Comparison of ENCODE assay signal across 24 mouse cellular contexts in genomic region chr10:10760801-10761200, GRCm38 (mm10).
DNase-seq lines count a peak whose midpoint lies in the region; ATAC-seq and TF ChIP-seq lines count a peak whose summit lies in the region.
"Had no signal": no experiment of that assay in that cellular context is flagged by ENCODE, and none has a peak within 500 bp of the region (broad histone marks: within the 10 kb centered on the region; RNA-seq: fewer than 3 reads in every experiment).

No protein-coding gene starts in this region.

- H3K27ac ChIP-seq in embryonic facial prominence, embryonic 14.5 days (replicated peaks; ENCODE audit: low read depth, low read length), result no peak overlapping the region
- no peak overlapping the region for H3K27ac ChIP-seq in embryonic facial prominence, embryonic 10.5 days (replicated peaks)
- H3K27ac ChIP-seq in kidney, embryonic 16.5 days (ENCODE audit: low read length), result no peak overlapping the region
- no peak overlapping the region for H3K27ac ChIP-seq in kidney, adult 2 months (ENCODE audit: insufficient read depth, low read depth, low read length)
- no peak overlapping the region for H3K27ac ChIP-seq in limb, embryonic 14.5 days (replicated peaks; ENCODE audit: low read depth, low read length)
- no peak overlapping the region for H3K27ac ChIP-seq in limb, embryonic 10.5 days
- H3K27ac ChIP-seq in lung, embryonic 15.5 days, result peak overlapping the region; percentile 33; the same call in 1 of the 2 replicates
- H3K27ac ChIP-seq: embryonic facial prominence, embryonic 13.5 days; forebrain, embryonic 13.5 days; forebrain, embryonic 15.5 days had no signal

- H3K36me3 ChIP-seq in embryonic facial prominence, embryonic 14.5 days (ENCODE audit: control insufficient read depth, insufficient read depth, low read length), result no peaks in the 10 kb centered on the region
- no peaks in the 10 kb centered on the region for H3K36me3 ChIP-seq in embryonic facial prominence, embryonic 10.5 days (replicated peaks)
- no peaks in the 10 kb centered on the region for H3K36me3 ChIP-seq in kidney, embryonic 16.5 days (ENCODE audit: insufficient read depth, low read length)
- H3K36me3 ChIP-seq in kidney, adult 2 months (ENCODE audit: control insufficient read depth, insufficient read depth, low read length), result no peaks in the 10 kb centered on the region
- no peaks in the 10 kb centered on the region for H3K36me3 ChIP-seq in limb, embryonic 14.5 days (ENCODE audit: control insufficient read depth, insufficient read depth, low read length)
- H3K36me3 ChIP-seq in limb, embryonic 10.5 days, result no peaks in the 10 kb centered on the region
- H3K36me3 ChIP-seq in lung, embryonic 15.5 days, result no peaks in the 10 kb centered on the region
- H3K36me3 ChIP-seq: embryonic facial prominence, embryonic 13.5 days; forebrain, embryonic 15.5 days; G1E had no signal

- H3K27me3 ChIP-seq in embryonic facial prominence, embryonic 14.5 days (replicated peaks; ENCODE audit: control insufficient read depth, insufficient read depth, low read length), result no peaks in the 10 kb centered on the region
- no peaks in the 10 kb centered on the region for H3K27me3 ChIP-seq in embryonic facial prominence, embryonic 10.5 days (replicated peaks; ENCODE audit: low read depth, poor library complexity, severe bottlenecking)
- no peaks in the 10 kb centered on the region for H3K27me3 ChIP-seq in kidney, embryonic 16.5 days (ENCODE audit: insufficient read depth, low read length)
- no peaks in the 10 kb centered on the region for H3K27me3 ChIP-seq in kidney, adult 2 months (replicated peaks; ENCODE audit: control insufficient read depth, insufficient read depth, low read length)
- H3K27me3 ChIP-seq in limb, embryonic 14.5 days (ENCODE audit: control insufficient read depth, insufficient read depth, low read length), result no peaks in the 10 kb centered on the region
- no peaks in the 10 kb centered on the region for H3K27me3 ChIP-seq in limb, embryonic 10.5 days (ENCODE audit: low read depth, poor library complexity, severe bottlenecking)
- no peaks in the 10 kb centered on the region for H3K27me3 ChIP-seq in lung, embryonic 15.5 days
- H3K27me3 ChIP-seq: CH12.LX; embryonic facial prominence, embryonic 13.5 days; forebrain, embryonic 13.5 days; forebrain, embryonic 15.5 days; Patski had no signal

- no peaks in the 10 kb centered on the region for H3K9me3 ChIP-seq in embryonic facial prominence, embryonic 14.5 days (ENCODE audit: control insufficient read depth, low read length)
- H3K9me3 ChIP-seq in embryonic facial prominence, embryonic 10.5 days, result no peaks in the 10 kb centered on the region
- H3K9me3 ChIP-seq in kidney, embryonic 16.5 days (ENCODE audit: low read length), result no peaks in the 10 kb centered on the region
- H3K9me3 ChIP-seq in limb, embryonic 14.5 days (ENCODE audit: control insufficient read depth, low read length), result no peaks in the 10 kb centered on the region
- no peaks in the 10 kb centered on the region for H3K9me3 ChIP-seq in limb, embryonic 10.5 days (replicated peaks)
- H3K9me3 ChIP-seq in lung, embryonic 15.5 days, result no peaks in the 10 kb centered on the region
- H3K9me3 ChIP-seq: embryonic facial prominence, embryonic 13.5 days; forebrain, embryonic 13.5 days; forebrain, embryonic 15.5 days; G1E had no signal

- no peak for TF ChIP-seq CTCF in kidney, adult 2 months (conservative IDR thresholded peaks at IDR 0.05; ENCODE audit: insufficient read depth, insufficient read length, low read depth, low read length)
- no peak for TF ChIP-seq CTCF in lung, adult 2 months (IDR thresholded peaks at IDR 0.05; ENCODE audit: insufficient read depth, low read length)

- H3K4me3 ChIP-seq in embryonic facial prominence, embryonic 14.5 days (ENCODE audit: low read depth, low read length), result no peak overlapping the region
- no peak overlapping the region for H3K4me3 ChIP-seq in embryonic facial prominence, embryonic 10.5 days
- no peak overlapping the region for H3K4me3 ChIP-seq in kidney, embryonic 16.5 days (ENCODE audit: low read length)
- no peak overlapping the region for H3K4me3 ChIP-seq in kidney, adult 2 months (ENCODE audit: insufficient read depth, low read depth, low read length)
- no peak overlapping the region for H3K4me3 ChIP-seq in limb, embryonic 14.5 days (replicated peaks; ENCODE audit: low read length)
- no peak overlapping the region for H3K4me3 ChIP-seq in limb, embryonic 10.5 days
- H3K4me3 ChIP-seq in lung, embryonic 15.5 days, result no peak overlapping the region
- H3K4me3 ChIP-seq in lung, adult 2 months (replicated peaks; ENCODE audit: extremely low read depth, low read depth, low read length), result no peak overlapping the region
- H3K4me3 ChIP-seq: embryonic facial prominence, embryonic 13.5 days; forebrain, embryonic 13.5 days; forebrain, embryonic 15.5 days had no signal

- no peak for TF ChIP-seq POLR2A in kidney, adult 2 months (IDR thresholded peaks at IDR 0.05; ENCODE audit: low read depth, low read length)
- TF ChIP-seq POLR2A in limb, embryonic 14.5 days (IDR thresholded peaks at IDR 0.05; ENCODE audit: borderline replicate concordance, extremely low read depth, insufficient read depth, insufficient read length), result no peak
- TF ChIP-seq POLR2A in lung, adult 2 months (IDR thresholded peaks at IDR 0.05; ENCODE audit: borderline replicate concordance, extremely low read depth, low read depth, low read length), result no peak

- DNase-seq in embryonic facial prominence, embryonic 14.5 days (ENCODE audit: low spot score), result peak; percentile 4
- no peak for DNase-seq in embryonic facial prominence, embryonic 10.5 days (ENCODE audit: low spot score)
- no peak for DNase-seq in kidney, adult 2 months
- peak; percentile 40 for DNase-seq in limb, embryonic 14.5 days (ENCODE audit: low spot score)
- DNase-seq in limb, embryonic 10.5 days (ENCODE audit: low spot score), result no peak
- DNase-seq in lung, adult 2 months, result no peak
- DNase-seq: adrenal gland, adult 8-10 months; adrenal gland, postnatal 14 days; adrenal gland, postnatal 36 days; B cell, adult 2 months; cerebellum, adult 11-12 months; cerebellum, adult 2 months; cerebellum, adult 9-10 months; cerebellum, postnatal 25 days had no signal

- H3K4me1 ChIP-seq in embryonic facial prominence, embryonic 14.5 days (ENCODE audit: control insufficient read depth, insufficient read depth, low read length), result no peaks in the 10 kb centered on the region
- H3K4me1 ChIP-seq in embryonic facial prominence, embryonic 10.5 days, result no peaks in the 10 kb centered on the region
- H3K4me1 ChIP-seq in kidney, embryonic 16.5 days (ENCODE audit: insufficient read depth, low read length), result no peaks in the 10 kb centered on the region
- no peaks in the 10 kb centered on the region for H3K4me1 ChIP-seq in kidney, adult 2 months (ENCODE audit: control insufficient read depth, insufficient read depth, low read length)
- no peaks in the 10 kb centered on the region; the same call in 1 of the 2 replicates for H3K4me1 ChIP-seq in limb, embryonic 14.5 days (ENCODE audit: control insufficient read depth, insufficient read depth, low read length)
- H3K4me1 ChIP-seq in limb, embryonic 10.5 days, result no peaks in the 10 kb centered on the region
- peaks cover 3% of the 10 kb centered on the region; the same call in 1 of the 2 replicates for H3K4me1 ChIP-seq in lung, embryonic 15.5 days
- no peaks in the 10 kb centered on the region for H3K4me1 ChIP-seq in lung, adult 2 months (ENCODE audit: control insufficient read depth, insufficient read depth, low read length)
- H3K4me1 ChIP-seq: embryonic facial prominence, embryonic 13.5 days; forebrain, embryonic 13.5 days; forebrain, embryonic 15.5 days had no signal

- no peak for ATAC-seq in embryonic facial prominence, embryonic 14.5 days (ENCODE audit: low read depth)
- peak; percentile 49; the same call in 1 of the 2 replicates for ATAC-seq in kidney, embryonic 16.5 days (ENCODE audit: low FRiP score, low TSS enrichment)
- ATAC-seq in limb, embryonic 14.5 days (ENCODE audit: low FRiP score, low read depth), result no peak
- ATAC-seq in lung, embryonic 15.5 days (ENCODE audit: borderline replicate concordance, extremely low read depth, low FRiP score, low TSS enrichment), result peak; percentile 35; the same call in 1 of the 2 replicates
- ATAC-seq: activated CD4-positive, CD25-positive, alpha-beta regulatory T cell, adult 4 months; CD4-positive, CD25-positive, alpha-beta regulatory T cell, adult 4 months; forebrain, embryonic 13.5 days; forebrain, embryonic 15.5 days; Patski had no signal

- 67% methylated on average over 2 of the region's 2 CpGs for WGBS in embryonic facial prominence, embryonic 14.5 days
- WGBS in embryonic facial prominence, embryonic 10.5 days, result 88% methylated on average over 2 of the region's 2 CpGs
- WGBS in kidney, embryonic 16.5 days, result 67% methylated on average over 2 of the region's 2 CpGs
- 75% methylated on average over 2 of the region's 2 CpGs for WGBS in kidney, adult 2 months
- 61% methylated on average over 2 of the region's 2 CpGs for WGBS in limb, embryonic 14.5 days
- WGBS in limb, embryonic 10.5 days, result 88% methylated on average over 2 of the region's 2 CpGs
- 26% methylated on average over 2 of the region's 2 CpGs for WGBS in lung, embryonic 15.5 days
- 57% methylated on average over 2 of the region's 2 CpGs for WGBS in lung, adult 2 months

- H3K4me2 ChIP-seq in embryonic facial prominence, embryonic 14.5 days (ENCODE audit: low read depth, low read length), result no peak overlapping the region
- no peak overlapping the region for H3K4me2 ChIP-seq in kidney, embryonic 16.5 days (replicated peaks; ENCODE audit: low read depth, low read length)
- H3K4me2 ChIP-seq in limb, embryonic 14.5 days (replicated peaks; ENCODE audit: low read depth, low read length, severe bottlenecking), result no peak overlapping the region
- H3K4me2 ChIP-seq in lung, embryonic 15.5 days, result no peak overlapping the region
- H3K4me2 ChIP-seq: embryonic facial prominence, embryonic 13.5 days; forebrain, embryonic 13.5 days; forebrain, embryonic 15.5 days had no signal

- H3K9ac ChIP-seq in embryonic facial prominence, embryonic 14.5 days (ENCODE audit: low read depth, low read length), result no peak overlapping the region
- H3K9ac ChIP-seq in kidney, embryonic 16.5 days (replicated peaks; ENCODE audit: low read length), result no peak overlapping the region
- H3K9ac ChIP-seq in limb, embryonic 14.5 days (ENCODE audit: low read depth, low read length, severe bottlenecking), result no peak overlapping the region
- H3K9ac ChIP-seq in lung, embryonic 15.5 days, result no peak overlapping the region
- H3K9ac ChIP-seq: embryonic facial prominence, embryonic 13.5 days; forebrain, embryonic 13.5 days; forebrain, embryonic 15.5 days had no signal

Comparison
In these comparisons a context has a peak if more than half of its experiments do, and no peak if none do; other contexts are left out.
1. DNase-seq: peak in embryonic facial prominence, embryonic 14.5 days (single experiment) and limb, embryonic 14.5 days (single experiment); none in embryonic facial prominence, embryonic 10.5 days (single experiment), kidney, adult 2 months (single experiment), limb, embryonic 10.5 days (single experiment) and lung, adult 2 months (single experiment).
2. ATAC-seq: peak in kidney, embryonic 16.5 days (single experiment) and lung, embryonic 15.5 days (single experiment); none in embryonic facial prominence, embryonic 14.5 days (single experiment) and limb, embryonic 14.5 days (single experiment).